Mouse (Mus musculus) hindbrain, embryonic 13.5 days (tissue): ENCODE measurements around the gene Pga5. TPM values are rescaled to one million over a fixed set of nuclear protein-coding genes. Genes with fewer than 3 reads are reported as not detected.
A peak's percentile ranks its signal among the peaks of the same experiment; 100 is the strongest.

ENCODE experiments used
- ATAC-seq: fragments of 200-750 bp; cut with Nextera tagmentation; 2 replicates; pipeline ENCODE4 v1.8.0; 2017; ENCODE audit warnings: moderate TSS enrichment; ENCODE audit not compliant: low FRiP score
- H3K27ac ChIP-seq: fragments of 300-500 bp; sonication (generic); 2 replicates; pipeline ENCODE4 v1.5.1; 2015; ENCODE audit warnings: inconsistent platforms, mild to moderate bottlenecking, moderate library complexity
- H3K27me3 ChIP-seq: fragments of 300-500 bp; sonication (generic); 2 replicates; pipeline ENCODE4 v1.6.1; 2015; ENCODE audit warnings: mild to moderate bottlenecking, inconsistent platforms
- H3K36me3 ChIP-seq: fragments of 300-500 bp; sonication (generic); 2 replicates; pipeline ENCODE4 v1.6.1; 2015; ENCODE audit warnings: mild to moderate bottlenecking, inconsistent platforms
- H3K4me1 ChIP-seq: fragments of 300-500 bp; sonication (generic); replicated peaks from 2 replicates; pipeline ENCODE4 v1.6.1; 2015; ENCODE audit warnings: inconsistent platforms
- H3K4me2 ChIP-seq: fragments of 300-500 bp; sonication (generic); 2 replicates; pipeline ENCODE4 v1.6.1; 2015; ENCODE audit warnings: inconsistent platforms, mild to moderate bottlenecking, moderate library complexity
- H3K4me3 ChIP-seq: fragments of 300-500 bp; sonication (generic); 2 replicates; pipeline ENCODE4 v1.5.1; 2015; ENCODE audit warnings: mild to moderate bottlenecking, inconsistent platforms
- H3K9ac ChIP-seq: fragments of 300-500 bp; sonication (generic); 2 replicates; pipeline ENCODE4 v1.6.1; 2015; ENCODE audit warnings: mild to moderate bottlenecking, inconsistent platforms
- H3K9me3 ChIP-seq: fragments of 300-500 bp; sonication (generic); 2 replicates; pipeline ENCODE4 v1.6.1; 2016; ENCODE audit warnings: inconsistent platforms
- WGBS: fragments of 180-500 bp; shearing (Covaris S2); methylation state at CpG from one replicate; pipeline ENCODE4 v1.1.7; 2015; 5-methylcytosine and 5-hydroxymethylcytosine counted together
- polyA plus RNA-seq: library from polyadenylated mRNA; unstranded; fragments of >200 nt; fragmentation: Nextera tagmentation; extraction: Ambion mirVana; gene quantifications from 2 replicates; pipeline ENCODE4 v1.2.1, GENCODE M21; 2015

The Pga5 gene
- polyA plus RNA-seq: not detected in 2 replicates

DNA sequence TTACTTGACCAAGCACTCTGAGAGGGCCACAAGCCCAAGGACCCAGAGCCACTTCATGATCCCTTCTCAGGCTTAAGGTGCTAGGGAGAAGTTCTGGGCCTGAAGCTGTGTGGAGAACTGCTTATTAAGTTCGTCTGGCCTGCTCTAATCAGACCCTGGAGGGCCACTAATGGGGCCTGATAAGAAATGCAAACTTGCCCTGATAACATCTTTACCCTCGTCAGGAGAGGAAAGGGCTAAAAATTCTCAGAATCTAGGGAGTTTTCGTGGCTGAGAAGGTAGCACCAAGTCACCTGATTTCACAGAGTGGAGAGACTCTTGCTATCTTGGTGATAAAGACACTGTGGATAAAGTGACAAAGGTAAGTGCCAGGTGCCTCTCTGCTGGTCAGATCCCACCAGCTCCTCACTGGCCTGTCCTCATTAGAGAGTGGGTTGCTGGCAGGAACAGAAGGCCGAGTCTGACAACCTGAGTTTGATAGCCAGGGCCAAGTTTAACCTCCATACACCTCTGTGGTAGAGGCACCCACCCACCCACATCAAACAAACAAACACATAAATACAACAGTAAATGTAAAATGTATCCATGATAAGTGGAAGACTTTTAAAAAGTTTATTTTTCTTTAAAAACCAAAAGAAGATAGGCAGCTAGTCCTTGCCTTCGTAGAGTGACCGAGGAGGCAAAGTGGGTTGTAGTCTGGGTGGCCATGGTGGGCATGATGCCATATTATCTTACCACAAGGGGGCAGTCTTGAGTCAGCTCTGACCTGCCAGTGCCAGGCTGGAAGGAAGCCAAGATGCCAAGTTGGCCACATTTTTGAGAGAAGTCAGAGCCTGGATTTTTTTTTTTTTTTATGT is at the start of gene Pga5:
Gene Pga5, minus strand, starts transcription at position 157 of the 857 bp plus-strand sequence.
- no peak within 1 kb of the TSS for H3K4me3 ChIP-seq
- no peaks in the 10 kb centered on the region for H3K9me3 ChIP-seq
- no peaks in the 10 kb centered on the region for H3K36me3 ChIP-seq
- no peak within 1 kb of the TSS for H3K9ac ChIP-seq
- ATAC-seq: peak; percentile 58; the same call in 1 of the 2 replicates
- no peaks in the 10 kb centered on the region; the same call in 1 of the 2 replicates for H3K4me1 ChIP-seq
- H3K4me2 ChIP-seq: no peak within 1 kb of the TSS
- H3K27me3 ChIP-seq: no peaks in the 10 kb centered on the region
- 58% methylated on average over 6 of the region's 6 CpGs for WGBS
- no peak within 1 kb of the TSS for H3K27ac ChIP-seq

DNA sequence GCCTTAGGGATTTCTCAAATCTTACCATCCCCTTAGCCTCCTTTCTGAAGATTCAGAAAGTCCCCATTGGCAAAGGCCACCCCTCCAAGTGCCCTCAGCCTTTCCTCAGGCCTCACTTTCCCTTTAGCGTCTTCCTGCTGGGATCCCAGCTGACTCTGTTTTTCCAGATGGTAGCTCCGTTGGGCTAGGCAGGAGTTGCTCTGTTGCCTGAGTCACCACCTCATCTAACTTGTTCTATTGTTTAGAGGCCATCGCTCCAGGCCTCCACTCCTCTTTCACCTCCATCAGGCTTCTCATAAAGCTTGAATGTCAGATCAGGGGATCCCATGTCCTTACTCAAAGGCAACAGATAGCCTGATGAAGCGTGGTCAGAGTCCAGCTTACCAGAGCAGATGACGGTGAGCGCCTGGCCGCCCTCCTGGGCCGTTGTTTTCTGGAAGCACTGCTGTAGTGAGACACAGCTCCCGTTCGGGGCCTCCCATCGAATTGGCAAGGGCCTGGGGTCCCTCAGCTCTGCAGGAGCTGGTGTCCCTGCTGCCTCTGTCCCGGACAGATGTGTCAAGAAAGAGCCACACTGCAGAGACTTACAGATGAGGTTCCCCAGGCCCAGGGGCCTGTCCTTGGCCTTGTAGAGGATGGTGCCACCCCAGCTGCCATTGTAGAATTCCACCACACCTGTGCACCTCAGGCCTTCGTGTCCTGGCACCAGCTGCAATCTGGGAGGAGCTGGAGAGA is 46.9 kb upstream of the Pga5 start:
- Histone ChIP-seq H3K36me3 (no peaks in the 10 kb centered on the region), H3K9ac (no peak overlapping the region), H3K4me1 (peaks cover 32% of the 10 kb centered on the region), H3K4me2 (no peak overlapping the region), H3K27me3 (no peaks in the 10 kb centered on the region), H3K4me3 (no peak overlapping the region), H3K9me3 (no peaks in the 10 kb centered on the region), H3K27ac (no peak overlapping the region)
- 80% methylated on average over 13 of the region's 13 CpGs for WGBS
- no peak for ATAC-seq

DNA sequence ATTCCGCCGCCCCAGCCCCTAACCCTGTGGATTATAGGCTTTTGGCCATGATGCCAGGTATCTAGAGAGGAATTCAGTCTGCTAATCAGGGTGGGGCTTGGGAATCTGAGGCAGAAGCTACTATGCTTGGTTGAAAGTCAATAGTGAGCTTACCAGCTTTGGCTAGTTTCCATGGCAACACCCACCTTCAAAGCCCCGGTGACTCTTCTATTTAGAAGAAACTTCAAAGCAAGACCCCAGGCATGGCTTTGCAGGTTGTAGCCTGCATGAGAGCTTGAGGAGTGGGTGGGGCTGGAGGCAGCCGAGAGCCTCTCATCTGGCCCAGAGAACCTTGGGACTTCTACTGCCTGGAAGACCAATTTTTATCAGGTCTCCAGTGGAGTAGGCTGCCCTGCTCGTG is 45.8 kb upstream of the Pga5 start:
- no peak for ATAC-seq
- Histone ChIP-seq H3K4me1 (peaks cover 38% of the 10 kb centered on the region), H3K27ac (no peak overlapping the region), H3K4me2 (no peak overlapping the region), H3K27me3 (no peaks in the 10 kb centered on the region), H3K36me3 (no peaks in the 10 kb centered on the region), H3K9me3 (no peaks in the 10 kb centered on the region), H3K9ac (no peak overlapping the region), H3K4me3 (no peak overlapping the region)
- 40% methylated on average over 5 of the region's 5 CpGs for WGBS

DNA sequence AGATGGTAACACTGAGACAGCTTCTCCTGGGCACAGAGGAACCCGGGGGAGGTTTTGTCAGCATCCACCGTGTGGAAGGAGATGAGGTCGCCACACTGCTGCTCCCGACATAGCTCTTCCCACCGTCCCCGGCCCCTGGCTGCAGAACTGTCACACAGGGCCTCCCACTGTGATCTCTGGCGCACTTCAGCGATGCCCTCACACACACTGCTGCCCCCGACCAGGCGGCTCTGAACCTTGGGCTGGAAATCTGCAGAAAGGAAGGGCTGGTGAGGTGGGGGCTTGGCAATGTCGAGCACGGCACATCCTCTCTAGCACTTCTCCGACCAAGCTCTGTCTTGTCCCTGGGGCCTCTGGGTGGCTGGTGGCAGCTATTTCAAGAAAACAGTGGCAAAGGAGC is 45.2 kb upstream of the Pga5 start:
- Histone ChIP-seq H3K27ac (no peak overlapping the region), H3K4me2 (no peak overlapping the region), H3K9me3 (no peaks in the 10 kb centered on the region), H3K4me3 (no peak overlapping the region), H3K9ac (no peak overlapping the region), H3K36me3 (no peaks in the 10 kb centered on the region), H3K27me3 (no peaks in the 10 kb centered on the region), H3K4me1 (peaks cover 40% of the 10 kb centered on the region)
- 13% methylated on average over 13 of the region's 13 CpGs for WGBS
- ATAC-seq: no peak

DNA sequence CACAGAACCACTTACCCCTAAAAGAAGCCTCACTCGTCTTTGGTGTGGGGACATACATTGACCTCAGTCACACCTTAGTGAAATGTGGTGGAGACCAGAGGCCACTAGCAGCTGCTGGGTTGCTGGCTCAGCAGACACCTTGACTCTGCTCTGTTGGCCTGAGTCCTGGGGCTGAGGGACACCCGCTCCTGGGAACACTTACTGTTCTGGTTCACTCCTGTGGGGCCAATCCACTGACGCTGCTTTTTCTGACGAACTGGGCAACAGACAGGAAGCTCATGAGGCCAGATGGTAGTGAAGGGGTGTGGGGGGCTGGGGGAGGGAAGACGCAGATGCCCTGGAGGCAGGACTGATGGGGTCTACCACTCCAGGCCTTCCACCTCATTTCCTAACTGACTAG is 43.2 kb upstream of the Pga5 start:
- no peak overlapping the region; the same call in 1 of the 2 replicates for H3K27ac ChIP-seq
- no peak overlapping the region for H3K4me3 ChIP-seq
- H3K9ac ChIP-seq: no peak overlapping the region
- no peaks in the 10 kb centered on the region for H3K9me3 ChIP-seq
- no peaks in the 10 kb centered on the region for H3K27me3 ChIP-seq
- H3K36me3 ChIP-seq: no peaks in the 10 kb centered on the region
- 44% methylated on average over 5 of the region's 5 CpGs for WGBS
- peaks cover 41% of the 10 kb centered on the region for H3K4me1 ChIP-seq
- ATAC-seq: no peak
- no peak overlapping the region for H3K4me2 ChIP-seq

DNA sequence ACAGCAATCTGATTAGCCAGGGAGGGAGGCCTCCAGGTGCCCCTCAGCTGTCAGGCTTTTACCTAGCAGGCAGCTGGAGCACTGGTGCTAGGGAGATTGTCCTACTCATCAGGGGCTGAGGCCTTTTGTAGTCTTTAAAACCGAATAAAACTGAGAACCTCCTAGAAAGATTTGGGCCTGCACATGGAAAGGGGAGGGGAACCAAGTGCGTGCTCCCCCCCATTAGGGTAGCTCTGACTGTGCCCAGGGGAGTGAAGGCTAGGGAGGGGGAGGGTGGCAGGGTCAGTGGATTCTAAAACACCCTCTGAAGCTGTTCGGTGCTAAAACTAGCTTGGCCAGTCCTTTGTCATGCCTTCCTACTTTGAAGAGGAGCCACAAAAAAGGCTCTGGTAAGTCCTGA is 42.7 kb upstream of the Pga5 start:
- no peak overlapping the region for H3K4me2 ChIP-seq
- no peak for ATAC-seq
- no peak overlapping the region for H3K9ac ChIP-seq
- H3K27me3 ChIP-seq: no peaks in the 10 kb centered on the region
- no peaks in the 10 kb centered on the region for H3K9me3 ChIP-seq
- H3K27ac ChIP-seq: peak overlapping the region; percentile 69
- H3K4me1 ChIP-seq: peaks cover 41% of the 10 kb centered on the region
- H3K36me3 ChIP-seq: no peaks in the 10 kb centered on the region
- WGBS: 32% methylated on average over 3 of the region's 3 CpGs
- no peak overlapping the region for H3K4me3 ChIP-seq

DNA sequence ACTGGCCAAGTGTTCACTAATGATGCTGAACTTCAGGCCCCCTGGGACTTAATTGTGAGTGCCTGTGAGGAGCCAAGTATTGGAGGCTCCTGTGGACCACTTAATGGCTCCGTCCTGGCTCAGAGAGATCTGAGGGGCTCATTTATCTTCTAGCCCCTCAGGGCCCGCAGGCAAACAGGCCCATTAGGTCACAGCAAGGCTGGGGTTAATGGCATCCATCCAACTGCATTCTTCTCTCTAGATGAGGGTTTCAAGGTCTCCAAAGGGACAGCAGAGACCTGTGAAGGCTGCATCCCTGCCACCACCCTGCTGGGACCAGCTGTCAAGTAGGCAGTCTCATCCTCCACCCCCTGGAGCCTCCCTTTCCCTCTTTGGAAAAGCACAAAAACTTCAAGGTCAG is 41.9 kb upstream of the Pga5 start:
- Histone ChIP-seq H3K9me3 (no peaks in the 10 kb centered on the region), H3K27me3 (no peaks in the 10 kb centered on the region), H3K4me1 (peaks cover 41% of the 10 kb centered on the region), H3K4me2 (no peak overlapping the region), H3K4me3 (no peak overlapping the region), H3K9ac (no peak overlapping the region), H3K36me3 (no peaks in the 10 kb centered on the region), H3K27ac (peak overlapping the region; percentile 69)
- 23% methylated on average over 2 of the region's 2 CpGs for WGBS
- peak; percentile 50 for ATAC-seq

DNA sequence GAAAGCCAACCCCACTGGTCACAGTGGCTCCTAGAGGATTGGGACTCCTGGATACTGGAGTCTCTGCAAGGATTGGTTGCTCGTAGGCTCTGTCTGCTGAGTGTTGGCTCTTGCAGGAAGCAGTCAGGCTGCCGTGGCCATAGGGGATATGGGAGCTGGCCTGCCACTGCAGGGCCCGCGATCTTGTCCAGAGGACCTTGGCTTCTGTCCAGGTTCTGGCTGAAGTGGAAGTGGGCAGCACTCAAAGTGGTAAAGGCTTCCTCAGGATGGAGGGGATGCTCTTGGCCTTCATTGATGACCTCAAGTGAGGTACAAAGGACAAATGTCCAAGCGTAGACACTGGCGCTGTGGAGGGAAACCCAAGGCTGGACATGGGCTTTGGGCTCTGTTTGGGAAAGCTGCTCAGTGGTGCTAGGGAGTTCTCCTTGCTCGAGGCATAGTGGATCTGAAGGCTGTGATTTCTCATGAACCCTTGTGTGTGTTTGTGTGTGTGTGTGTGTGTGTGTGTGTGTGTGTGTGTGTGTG is 40.4 kb upstream of the Pga5 start:
- Histone ChIP-seq H3K27ac (no peak overlapping the region), H3K9me3 (no peaks in the 10 kb centered on the region), H3K4me2 (no peak overlapping the region), H3K27me3 (no peaks in the 10 kb centered on the region), H3K36me3 (peaks cover 10% of the 10 kb centered on the region), H3K9ac (no peak overlapping the region), H3K4me1 (peaks cover 32% of the 10 kb centered on the region), H3K4me3 (no peak overlapping the region)
- WGBS: 72% methylated on average over 7 of the region's 7 CpGs
- ATAC-seq: no peak

DNA sequence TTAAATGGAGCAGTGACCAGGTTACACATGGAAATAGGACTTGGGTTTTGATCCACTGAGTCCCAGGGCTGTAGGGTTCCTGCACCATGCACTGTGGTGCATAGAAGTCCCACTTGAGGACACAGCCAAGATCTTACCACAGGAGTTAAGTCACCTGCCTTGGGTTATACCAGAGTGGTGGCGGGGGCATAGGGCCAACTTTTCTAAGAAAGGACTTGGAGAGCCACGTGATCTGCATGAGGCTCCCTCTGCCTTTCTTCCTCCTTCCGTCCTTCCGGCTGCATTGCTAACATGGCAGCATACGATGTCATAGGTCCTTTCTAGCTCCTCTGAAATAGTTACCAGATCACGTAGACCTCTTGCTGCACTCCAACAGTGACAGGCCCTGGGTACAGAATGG is 37.6 kb upstream of the Pga5 start:
- no peak for ATAC-seq
- WGBS: 94% methylated on average over 6 of the region's 6 CpGs

DNA sequence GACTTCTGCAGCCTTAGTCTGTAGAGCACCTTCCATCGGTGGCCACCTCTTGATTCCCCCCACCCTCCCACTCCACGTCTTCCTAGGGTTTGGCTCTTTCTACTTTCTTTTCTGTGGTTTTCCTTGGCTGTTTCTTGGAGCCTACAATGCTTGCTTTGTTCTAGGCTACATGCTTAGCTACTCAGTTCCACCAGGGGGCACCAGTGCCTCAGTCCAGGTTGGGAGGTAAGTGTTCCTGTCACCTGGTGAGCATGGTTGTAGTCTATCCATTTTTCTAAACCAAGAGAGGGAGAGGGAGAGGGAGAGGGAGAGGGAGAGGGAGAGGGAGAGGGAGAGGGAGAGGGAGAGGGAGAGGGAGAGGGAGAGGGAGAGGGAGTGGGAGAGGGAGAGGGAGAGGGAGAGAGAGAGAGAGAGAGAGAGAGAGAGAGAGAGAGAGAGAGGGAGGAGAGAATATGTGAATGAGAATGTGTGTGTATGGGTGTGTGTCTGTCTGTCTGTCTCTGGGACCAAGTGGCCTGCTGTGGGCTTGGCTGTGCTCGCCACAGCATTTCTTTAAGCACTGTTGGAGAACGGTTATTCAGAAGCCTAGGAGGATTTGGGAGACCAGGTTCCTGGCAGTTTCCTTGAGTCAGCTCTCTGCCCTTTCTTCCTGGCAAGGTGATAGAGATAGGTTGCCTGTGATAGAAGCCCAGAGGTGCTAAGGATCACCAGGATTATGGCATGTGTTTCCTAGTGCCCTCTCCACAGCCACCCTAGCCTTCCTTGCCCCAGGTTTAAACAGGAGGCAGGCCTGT is 37.0 kb upstream of the Pga5 start:
- no peaks in the 10 kb centered on the region for H3K9me3 ChIP-seq
- H3K4me2 ChIP-seq: no peak overlapping the region
- H3K27me3 ChIP-seq: no peaks in the 10 kb centered on the region
- peaks cover 42% of the 10 kb centered on the region for H3K36me3 ChIP-seq
- ATAC-seq: peak; percentile 64
- 44% methylated on average over 4 of the region's 4 CpGs for WGBS
- H3K4me1 ChIP-seq: peaks cover 26% of the 10 kb centered on the region
- no peak overlapping the region for H3K9ac ChIP-seq
- H3K4me3 ChIP-seq: no peak overlapping the region
- H3K27ac ChIP-seq: peak overlapping the region; percentile 71

More for the DNA sequence above, 37.6 kb upstream of the Pga5 start:
- no peak overlapping the region for H3K4me3 ChIP-seq
- H3K27me3 ChIP-seq: no peaks in the 10 kb centered on the region
- peaks cover 38% of the 10 kb centered on the region for H3K36me3 ChIP-seq
- peak overlapping the region; percentile 69; the same call in 1 of the 2 replicates for H3K27ac ChIP-seq
- no peaks in the 10 kb centered on the region for H3K9me3 ChIP-seq
- H3K9ac ChIP-seq: no peak overlapping the region
- peaks cover 27% of the 10 kb centered on the region for H3K4me1 ChIP-seq
- no peak overlapping the region for H3K4me2 ChIP-seq

DNA sequence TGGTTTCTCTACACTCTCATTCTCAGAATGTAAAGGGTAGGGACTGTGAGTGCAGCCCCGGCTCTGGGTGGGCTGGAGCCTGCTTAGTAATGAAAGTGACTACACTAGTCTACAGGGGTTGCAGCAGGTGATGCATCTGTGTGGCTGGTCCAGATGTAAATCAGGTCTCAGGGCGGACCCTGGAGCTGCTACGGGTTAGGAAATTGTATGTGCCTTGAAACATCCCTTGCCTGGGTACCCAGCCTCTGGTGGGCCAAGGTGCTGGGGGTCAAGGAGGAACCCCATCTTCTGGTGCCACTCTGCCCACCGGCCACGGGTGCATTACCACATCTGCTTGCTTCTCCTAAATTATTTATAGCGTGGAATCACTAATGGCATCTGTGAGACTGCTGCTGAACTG is 36.3 kb upstream of the Pga5 start:
- Histone ChIP-seq H3K27ac (peak overlapping the region; percentile 71), H3K36me3 (peaks cover 42% of the 10 kb centered on the region), H3K9ac (no peak overlapping the region), H3K4me1 (peaks cover 26% of the 10 kb centered on the region), H3K27me3 (no peaks in the 10 kb centered on the region), H3K9me3 (no peaks in the 10 kb centered on the region), H3K4me3 (no peak overlapping the region), H3K4me2 (no peak overlapping the region)
- ATAC-seq: no peak
- 84% methylated on average over 6 of the region's 6 CpGs for WGBS

DNA sequence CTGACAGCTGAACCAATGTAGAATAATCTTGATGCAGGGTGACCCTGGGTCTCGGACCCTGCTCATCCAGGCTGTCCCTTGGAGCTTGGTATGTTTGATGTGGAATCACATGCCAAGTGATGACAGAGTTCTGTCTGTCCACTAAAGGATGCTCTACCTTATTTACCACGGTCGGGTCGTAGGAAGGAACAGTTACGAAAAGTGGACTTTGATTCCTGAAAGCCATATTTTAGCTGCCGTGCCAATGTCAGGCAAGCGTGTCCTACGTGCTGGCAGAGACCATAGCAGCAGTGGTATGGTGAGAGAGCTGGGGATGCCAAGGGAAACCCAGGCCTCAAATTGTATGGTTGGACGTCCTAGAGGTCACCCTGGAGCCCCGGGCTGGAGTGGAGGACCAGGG is 35.7 kb upstream of the Pga5 start:
- Histone ChIP-seq H3K4me3 (no peak overlapping the region), H3K4me2 (no peak overlapping the region), H3K9ac (no peak overlapping the region), H3K27me3 (no peaks in the 10 kb centered on the region), H3K36me3 (peaks cover 43% of the 10 kb centered on the region), H3K4me1 (peaks cover 32% of the 10 kb centered on the region), H3K27ac (peak overlapping the region; percentile 71; the same call in 1 of the 2 replicates), H3K9me3 (no peaks in the 10 kb centered on the region)
- 94% methylated on average over 10 of the region's 10 CpGs for WGBS
- no peak for ATAC-seq
